Mouse (Mus musculus) ovary, adult 18-20 months (tissue): ENCODE measurements around the gene Ggt7.
"Not testable (repeated sequence)": the region's sequence is repeated elsewhere in the genome, so short reads cannot be mapped to it uniquely, and the experiment has no call there.

Experiments used
- DNase-seq: peaks from one replicate; pipeline ENCODE4 v3.0.0; 2022; ENCODE audit warnings: low spot score, mixed read lengths

Gene Ggt7

DNA sequence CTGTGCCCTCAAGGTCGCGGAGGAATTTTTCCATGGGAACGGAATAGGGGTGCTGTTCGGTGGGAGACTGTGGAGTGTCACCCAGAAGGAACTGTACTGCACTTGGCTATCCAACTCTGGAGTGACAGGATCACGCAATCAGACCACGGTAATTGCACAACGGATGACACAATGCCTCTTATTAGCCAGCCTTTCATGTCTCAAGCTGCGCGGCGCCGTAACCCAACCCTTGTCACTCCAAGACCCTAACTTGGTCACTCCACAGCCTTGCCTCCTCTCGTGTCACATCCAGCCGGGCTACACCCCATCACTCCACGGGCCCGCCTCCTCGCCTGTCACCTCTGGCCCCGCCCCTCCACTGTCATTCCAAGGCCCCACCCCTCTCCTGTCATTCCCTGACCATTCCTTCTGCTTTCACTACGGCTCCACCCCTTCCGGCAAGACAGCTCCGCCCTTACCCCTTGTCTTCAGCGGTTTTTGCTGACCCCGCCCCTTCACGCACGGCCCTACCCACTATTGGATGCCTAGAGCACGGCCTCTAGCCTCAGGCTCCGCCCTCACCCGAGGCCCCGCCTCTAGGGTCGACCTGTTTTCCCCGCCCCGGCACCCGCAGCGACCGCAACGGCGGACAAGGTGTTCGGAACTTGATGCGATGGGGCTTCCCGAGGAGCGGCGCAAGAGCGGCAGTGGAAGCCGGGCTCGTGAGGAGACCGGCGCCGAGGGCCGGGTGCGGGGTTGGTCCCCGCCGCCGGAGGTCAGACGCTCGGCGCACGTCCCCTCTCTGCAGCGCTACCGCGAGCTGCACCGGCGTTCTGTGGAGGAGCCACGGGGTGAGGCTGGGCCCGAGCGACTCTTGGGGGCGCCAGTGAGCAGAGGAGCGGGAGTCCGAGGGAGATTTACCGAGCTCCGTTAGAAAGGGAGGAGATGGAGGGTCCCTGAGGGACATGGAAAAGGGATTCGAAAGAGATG, at the start of gene Ggt7, which contains the start of gene Acss2:
TSS of gene Ggt7 (minus strand) at position 783 of the 969 bp plus-strand sequence.
TSS of gene Acss2 (plus strand) at position 494 of the 969 bp plus-strand sequence.
- DNase-seq, result peak; percentile 98

DNA sequence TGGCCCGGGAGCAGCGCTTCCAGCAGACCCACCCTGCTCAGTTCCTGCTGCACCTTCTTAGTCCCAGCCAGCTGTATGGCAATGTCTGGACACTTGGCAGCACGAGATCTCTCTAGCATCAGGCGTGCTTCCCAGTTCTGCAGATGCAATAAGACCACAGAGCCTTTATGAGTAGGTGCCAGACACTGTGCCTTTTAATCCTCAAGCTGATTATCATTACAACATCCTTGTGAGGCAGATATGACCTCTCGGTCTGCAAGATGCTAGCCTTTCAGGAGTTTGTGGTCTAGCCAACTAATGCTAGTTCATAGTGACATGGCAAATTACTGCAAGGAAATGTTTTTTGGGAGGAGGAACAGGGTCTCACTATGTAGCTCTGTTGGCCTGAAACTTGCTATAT, 49.7 kb upstream of the Ggt7 start:
- DNase-seq, result no peak

DNA sequence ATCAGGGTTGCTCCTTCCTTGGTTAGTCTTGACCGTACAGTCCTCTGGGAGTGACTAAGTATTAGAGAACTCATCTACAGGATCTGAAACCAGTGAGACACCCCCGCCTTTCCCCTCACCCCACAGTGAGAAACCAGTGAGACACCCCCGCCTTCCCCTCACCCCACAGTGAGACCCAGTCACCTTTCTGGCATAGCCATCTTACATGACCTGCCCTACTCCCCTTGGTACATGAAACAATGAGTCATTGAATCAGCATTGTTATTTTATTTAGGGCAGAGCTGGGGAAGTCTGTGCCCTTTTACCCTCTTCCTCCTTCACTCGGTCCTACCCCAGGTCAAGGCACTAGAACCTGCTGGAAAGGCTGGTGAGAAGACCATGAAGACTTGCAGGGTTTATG, 44.9 kb upstream of the Ggt7 start:
- no peak for DNase-seq

DNA sequence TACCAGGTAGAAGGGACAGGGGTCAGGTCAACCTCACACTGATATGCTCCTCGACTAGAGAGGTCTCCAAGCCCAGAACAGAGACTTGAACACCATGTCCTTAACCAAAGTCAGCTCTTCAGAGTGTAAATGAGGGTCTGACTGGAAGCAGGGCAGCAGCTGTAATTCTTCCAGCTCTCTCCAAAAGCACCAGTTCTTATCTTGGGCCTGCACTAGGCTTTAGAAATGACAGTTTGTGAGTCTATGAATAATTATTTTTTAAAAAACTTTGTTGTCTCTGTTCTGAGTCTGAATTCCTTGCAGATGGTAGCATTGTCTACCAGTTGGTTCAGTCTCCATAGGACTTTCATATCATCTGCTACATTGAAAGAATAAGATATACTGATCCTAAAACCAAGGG, 44.2 kb upstream of the Ggt7 start:
- DNase-seq, result no peak

DNA sequence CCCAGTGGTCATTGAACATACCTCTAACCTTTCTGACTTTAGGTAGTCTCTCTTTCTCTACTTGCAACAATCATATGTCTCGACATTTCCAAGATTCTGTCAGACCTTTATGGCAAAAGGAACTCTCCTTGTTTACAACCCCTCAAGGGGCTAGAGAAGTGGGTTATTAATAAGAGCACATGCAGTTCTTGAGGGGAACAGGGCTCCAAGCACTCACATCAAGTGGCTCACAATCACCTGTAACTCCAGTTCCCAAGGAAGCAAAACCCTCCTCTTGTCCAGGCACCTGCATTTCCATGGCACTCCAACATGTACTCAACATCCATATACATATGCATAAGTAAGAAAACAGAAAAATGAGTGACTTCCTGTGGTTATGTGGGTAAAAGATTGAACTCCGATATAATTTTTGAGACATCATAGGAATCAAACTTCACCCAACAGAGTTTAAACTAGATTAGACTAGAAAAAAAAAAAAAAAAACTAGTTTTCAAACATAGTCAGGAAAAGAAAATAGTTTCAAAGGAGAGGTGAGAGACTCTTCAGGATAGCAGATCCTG, 36.5 kb upstream of the Ggt7 start:
- no peak for DNase-seq

DNA sequence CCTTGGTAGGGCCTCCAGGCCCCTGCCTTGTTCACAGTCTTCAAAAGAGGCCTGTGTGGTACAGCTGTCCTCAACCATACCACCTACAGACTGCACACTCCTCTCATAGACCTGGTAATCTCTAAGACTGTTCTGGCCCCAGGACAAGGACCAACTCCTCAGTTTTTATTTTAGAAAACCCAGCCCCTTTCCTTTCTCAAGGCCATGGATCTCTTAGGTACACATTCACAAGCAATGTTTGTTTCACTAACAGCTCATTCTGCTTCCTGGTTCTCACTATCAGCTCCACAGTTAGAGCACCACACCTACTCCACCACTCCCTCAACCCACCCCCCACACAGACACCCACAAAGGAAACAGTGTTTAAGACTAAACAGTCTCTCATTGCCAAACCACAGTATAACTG, 34.9 kb upstream of the Ggt7 start:
- DNase-seq, result no peak

DNA sequence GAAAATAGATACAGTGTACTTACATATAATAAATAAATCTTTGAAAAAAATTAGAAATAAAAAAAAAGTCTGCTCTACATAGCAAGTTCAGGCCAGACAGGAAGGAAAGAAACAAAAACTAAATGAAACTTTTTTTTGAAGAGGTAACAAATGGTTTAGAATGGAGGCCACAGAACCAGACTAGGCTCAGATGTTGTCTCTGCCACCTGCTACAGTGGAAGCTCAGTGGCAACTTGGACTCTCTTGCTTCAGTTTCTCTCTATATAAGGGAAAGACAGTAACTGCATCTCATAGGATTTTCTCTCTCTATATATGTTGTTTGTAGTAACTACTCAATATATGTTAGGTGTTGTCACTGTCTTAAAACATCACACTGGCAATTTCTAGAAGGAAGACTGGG, 34.3 kb upstream of the Ggt7 start:
- DNase-seq, result no peak

DNA sequence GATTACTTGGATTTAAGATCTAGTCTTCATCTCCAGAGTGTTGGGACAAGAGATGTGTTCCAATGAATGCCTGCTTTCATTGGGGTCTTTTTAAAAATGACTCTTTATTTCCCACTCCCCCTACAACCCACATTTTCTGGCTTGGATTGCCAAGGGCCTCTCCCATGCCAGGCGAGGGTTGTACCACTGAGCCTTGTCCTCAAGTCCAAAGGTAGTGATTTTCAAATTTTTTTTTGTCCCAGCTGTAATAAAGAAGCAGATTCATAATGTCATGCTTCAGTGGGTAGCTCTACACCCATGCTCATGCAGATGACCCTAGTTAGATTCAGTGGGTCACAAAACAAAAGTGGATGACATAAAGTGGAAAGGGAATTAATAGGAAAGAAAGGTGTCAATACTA, 28.9 kb upstream of the Ggt7 start:
- no peak for DNase-seq

DNA sequence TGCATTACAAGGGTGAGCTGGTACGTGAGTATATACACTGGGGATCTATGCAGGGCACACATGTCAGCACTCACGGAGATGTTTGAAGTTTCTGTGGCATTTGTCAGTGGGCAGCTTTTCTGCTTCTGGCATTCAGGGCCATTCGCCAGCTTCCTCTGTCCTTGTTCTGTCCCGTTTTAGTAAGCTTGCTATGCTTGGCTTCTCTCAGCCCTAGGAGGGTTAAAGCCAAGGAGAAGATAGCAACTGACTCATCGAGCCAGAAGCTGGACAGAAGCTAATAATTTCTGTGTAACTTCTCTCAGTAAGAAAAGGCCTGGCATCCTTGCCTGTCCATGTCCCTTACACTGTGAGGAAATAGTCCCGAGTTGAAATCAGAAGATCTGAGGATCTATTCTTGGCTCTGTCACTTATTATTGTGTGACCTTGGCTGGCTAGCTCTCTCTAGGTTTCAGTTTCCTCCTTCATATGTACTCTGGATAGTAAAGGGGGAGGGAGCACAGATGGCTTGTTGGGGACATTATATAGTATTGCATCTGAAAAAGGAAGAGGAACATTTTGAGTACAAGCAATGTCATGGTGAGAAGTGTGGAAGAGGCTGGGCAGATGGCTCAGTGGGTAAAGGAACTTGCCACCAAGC, 22.9 kb upstream of the Ggt7 start:
- DNase-seq, result peak; percentile 31

DNA sequence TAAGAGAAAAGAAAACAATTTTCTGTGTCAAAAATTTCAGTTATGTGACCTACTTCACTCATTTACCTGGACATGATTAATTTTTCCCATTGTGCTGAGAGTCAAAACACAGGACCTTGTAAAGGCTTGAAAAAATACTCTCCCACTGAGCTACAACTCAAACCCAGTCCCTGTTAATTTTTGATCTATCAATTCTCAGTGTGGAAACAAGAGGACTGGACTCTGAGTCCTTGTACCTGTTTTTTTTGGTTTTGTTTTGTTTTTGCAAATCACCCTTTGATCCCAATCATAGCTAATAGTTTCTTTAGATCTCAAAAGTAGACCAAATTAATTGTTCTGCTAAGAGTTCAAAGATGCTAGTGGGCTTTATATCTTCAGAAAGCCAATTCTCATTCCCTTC, 21.7 kb upstream of the Ggt7 start:
- DNase-seq, result no peak

DNA sequence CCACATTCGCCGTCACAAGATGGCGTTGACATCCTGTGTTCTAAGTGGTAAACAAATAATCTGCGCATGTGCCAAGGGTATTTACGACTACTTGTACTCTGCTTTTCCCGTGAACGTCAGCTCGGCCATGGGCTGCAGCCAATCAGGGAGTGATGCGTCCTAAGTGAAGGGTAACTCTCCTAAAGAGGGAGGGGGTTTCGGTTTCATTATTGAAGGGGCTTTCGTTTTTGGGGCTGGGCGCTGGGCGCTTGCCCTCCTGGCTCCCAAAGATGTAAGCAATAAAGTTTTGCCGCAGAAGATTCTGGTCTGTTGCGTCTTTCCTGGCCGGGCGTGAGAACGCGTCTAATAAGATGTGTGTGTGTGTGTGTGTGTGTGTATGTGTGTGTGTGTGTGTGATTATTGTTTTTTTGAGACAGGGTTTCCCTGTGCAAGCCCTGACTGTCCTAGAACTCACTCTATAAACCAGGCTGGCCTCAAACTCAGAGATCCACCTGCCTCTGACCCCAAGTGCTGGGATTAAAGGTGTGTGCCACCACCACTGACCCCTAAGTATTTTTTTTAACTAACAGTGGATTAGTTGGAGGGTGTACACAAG, 20.5 kb upstream of the Ggt7 start:
- not testable (repeated sequence) for DNase-seq

DNA sequence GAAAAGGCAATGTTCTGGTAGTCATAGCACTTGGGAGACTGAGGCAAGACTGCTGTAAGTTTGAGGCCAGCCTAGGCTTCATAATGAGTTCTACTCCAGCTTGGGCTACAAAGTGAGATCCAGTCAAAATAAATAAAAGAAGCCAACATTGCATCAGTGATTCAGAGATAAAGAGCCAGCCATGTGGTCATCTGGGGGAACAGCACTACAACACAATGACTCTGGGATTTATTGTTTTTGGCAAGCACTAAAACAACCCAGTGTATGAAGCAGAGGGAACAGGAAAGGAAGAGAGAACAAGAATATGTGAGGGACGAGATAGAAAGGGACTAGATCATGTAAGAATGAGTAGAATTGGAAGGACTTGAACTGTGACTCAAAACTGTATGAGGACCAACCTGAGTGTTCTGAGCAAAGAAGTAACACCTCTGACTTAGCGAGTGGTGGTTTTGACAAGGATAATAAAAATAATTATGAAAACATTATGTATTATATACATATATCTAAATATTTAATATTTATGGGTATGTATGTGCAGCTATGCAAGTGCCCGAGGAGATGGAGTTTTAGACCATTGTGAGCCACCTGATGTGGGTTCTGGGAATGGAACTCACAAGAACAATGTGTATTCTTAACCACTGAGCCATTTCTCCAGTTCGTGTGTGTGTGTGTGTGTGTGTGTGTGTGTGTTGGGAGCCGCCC, 19.9 kb upstream of the Ggt7 start:
- DNase-seq, result no peak

DNA sequence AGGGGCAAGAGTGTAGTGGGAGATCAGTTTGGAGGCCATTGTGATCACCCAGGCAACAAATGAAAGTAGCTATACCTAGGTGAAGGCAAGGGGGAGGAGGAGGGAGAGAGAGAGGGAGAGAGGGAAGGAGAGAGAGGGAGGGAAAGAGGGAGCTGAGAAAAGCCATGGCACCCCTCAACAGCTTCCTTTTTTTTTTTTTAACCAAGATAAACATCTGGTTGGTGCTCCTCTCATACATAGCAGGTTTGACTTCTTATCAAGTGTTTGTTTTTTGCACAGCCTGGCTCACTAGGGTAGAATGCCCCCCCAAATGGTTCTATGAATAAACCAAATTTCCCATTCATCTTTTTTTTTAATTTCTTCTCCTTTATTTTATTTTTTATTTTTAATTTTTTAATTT, 18.3 kb upstream of the Ggt7 start:
- DNase-seq, result no peak

DNA sequence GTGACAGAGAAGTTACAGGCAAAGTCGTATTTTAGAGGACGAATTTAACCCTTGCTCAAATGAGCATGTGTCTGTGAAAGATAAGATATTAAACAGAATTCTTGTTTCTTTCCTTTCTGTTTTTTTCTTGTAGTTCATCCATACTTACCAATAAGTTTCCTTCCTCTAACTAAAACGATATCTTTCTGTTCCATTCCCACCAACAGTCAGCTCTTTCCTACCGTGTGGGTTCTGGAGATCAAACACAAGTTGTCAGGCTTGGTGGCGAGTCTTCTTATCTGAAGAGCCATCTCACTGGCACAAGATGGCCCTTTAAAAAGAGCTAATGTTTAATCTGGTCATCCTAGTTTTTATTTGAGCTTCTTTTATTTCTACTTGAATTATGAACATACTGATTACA, 9.3 kb upstream of the Ggt7 start:
- DNase-seq, result no peak

DNA sequence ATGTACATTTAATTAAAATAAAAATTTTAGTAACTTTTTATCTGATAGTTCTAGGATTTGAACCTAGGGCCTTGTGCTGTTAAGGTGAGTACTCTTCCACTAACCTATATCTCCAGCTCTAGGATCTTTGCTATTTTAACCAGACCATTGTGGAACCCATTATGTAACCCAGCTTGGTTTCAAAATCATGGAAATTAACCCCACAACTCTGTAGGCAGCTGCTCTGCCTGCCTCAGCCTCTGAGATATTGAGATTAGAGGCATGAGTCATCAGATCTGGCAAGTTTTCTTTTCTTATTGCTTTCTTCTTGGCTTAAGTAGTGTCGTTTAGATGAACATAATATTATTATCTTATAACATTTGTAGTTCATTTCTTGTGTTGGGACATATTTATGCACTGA, 6.3 kb upstream of the Ggt7 start:
- DNase-seq, result no peak

DNA sequence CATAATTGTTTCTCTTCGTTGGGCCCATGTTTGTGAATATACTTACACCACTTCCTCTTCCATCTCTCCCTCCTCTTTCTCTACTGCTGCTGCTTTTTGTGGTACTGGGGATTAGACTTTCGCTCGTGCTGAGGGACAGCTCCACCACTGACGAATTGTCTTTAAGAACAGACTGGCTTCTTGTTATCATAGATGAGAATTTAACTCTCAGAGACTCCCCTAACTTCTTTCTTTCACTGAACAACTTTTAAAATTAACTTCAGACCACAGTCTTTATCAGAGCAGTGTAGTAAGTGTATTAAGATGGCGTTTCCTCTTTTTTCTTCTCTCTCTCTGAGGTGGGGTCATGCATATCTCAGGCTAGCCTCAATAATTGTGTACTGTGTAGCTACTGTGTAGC, 5.7 kb upstream of the Ggt7 start:
- DNase-seq, result no peak

DNA sequence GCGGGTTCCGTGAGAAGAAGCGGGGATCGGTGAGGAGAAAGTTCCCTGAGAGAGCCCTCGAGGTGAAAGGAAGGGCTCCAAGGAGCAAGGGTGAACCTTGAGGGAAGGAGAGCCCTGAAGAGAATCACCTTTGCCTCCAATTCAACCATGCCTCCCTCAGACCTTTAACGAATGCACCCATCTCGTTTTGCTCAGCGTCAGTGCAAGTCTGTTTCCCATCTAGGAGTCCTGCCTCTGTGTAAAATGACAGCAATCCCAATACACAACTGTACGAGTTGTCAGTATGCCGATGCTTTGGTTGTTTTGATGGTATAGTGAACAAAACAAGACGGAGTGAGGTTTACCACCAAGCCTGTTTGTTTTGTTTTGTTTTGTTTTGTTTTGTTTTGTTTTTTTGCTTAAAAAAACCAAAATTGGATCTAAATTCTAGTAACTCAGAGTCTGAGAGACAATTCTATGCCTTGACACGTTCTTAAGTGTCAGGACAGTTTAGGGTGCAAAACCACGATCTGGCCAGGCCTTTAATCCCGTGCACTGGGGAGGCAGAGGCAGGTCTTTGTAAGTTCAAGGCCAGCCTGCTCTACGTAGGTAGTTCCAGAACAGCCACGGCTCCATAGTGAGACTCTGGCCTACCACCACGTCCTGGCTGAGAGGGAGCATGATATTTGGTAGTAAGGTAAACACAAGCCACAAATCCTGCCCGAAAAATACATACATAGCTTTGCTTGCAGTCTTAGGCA, 664 bp upstream of the Ggt7 start:
- DNase-seq, result no peak

DNA sequence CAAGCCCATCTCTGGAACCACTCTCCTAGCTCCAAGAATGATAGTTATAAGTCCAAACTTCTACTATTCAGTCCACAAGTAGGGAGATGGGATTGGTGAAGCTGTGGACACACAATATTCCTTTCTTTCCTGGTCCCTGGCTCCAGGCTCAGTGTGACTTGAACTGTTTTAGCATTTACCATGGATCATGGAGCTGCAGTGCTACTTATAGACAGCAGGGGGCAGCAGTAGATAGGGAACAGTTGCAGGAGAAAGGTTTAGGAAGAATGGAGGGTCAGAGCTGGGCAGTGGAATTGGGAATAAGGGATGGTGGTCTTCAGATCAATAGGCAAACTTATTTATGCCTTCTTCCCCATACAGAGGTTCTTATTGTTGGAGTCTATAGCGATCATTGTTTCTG, 2.1 kb downstream of the Ggt7 start:
- no peak for DNase-seq

DNA sequence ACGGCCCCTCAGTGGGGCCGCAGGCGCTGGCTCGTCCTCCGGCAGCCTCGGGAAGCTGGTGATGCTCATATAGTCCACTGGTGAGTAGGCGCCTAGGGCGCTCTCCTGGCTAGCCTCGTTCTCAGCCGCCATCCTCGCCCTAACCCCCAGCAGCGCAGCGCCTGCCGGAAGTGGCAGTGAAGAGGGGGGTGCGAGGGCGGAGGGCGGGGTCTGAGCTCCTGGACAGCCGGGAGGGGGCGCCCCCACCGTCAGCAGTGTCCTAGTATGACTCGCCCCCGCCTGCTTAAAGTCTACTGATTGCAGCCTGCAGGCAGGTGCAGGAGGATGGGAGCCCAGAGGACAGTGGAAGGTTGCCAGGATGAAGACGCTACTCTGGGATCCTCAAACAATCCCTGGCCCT, 3.4 kb downstream of the Ggt7 start:
- peak; percentile 49 for DNase-seq

DNA sequence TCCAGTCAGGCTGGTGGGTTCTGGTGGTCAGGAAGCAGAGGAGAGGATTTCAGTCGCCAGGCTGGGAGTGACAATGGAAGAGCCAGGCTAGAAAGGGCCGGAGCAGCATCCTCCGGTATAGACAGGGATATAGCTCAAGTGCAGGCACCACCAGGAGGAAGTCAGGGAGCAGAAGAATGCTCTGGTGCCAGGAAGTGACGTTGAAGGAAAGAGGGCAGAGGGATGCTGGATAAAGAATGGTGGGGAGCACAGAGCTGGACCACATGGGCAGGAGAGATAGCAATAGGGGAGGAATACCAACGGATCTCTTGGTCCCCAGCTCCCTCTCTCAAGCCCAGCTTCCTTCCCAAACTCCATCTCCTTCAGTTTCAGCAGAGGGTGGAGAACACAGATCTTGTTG, 4.5 kb downstream of the Ggt7 start:
- DNase-seq, result no peak

DNA sequence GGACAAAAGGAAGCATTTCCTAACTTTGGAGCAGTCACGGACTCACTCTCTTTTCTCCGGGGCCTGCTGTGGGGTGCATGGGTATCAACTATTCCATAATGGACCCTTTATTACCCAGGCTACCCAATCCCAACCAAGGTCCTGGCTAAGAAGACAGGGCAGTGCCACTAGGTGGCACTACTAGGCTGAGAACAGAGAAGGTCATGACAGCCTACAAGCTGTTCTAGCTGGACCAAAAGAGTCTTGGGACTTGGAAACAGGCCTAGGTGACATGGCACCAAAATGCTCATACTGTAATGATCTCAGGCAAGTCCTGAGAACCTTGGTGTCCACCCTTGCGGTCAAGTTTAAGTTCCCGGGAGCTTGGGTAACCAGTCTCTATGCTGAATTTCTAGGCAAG, 5.6 kb downstream of the Ggt7 start:
- peak; percentile 16 for DNase-seq
